Mouse (Mus musculus): Measurements from ENCODE around the gene Gm45062. TPM values are rescaled to one million over a fixed set of nuclear protein-coding genes. Genes with fewer than 3 reads are reported as not detected.

The Gm45062 gene
- polyA plus RNA-seq, 1 experiment from 2014 or later: 4.2 TPM

GRCm38 (mm10) chr6:8405844-8406243 lies 146.6 kb downstream of the Gm45062 start:
- Histone ChIP-seq H3K27ac (replicated peaks in 1 of 2; ENCODE audit: control insufficient read depth in 1 of 2, insufficient read depth in 1 of 2, low read depth in 2 of 2, low read length in 2 of 2) (no peak overlapping the region), H3K27me3 (ENCODE audit: control insufficient read depth, insufficient read depth, low read length) (no peaks in the 10 kb centered on the region), H3K4me3 (ENCODE audit: control insufficient read depth in 1 of 2, insufficient read depth in 1 of 2, low read depth in 1 of 2, low read length in 2 of 2) (no peak overlapping the region), H3K36me3 (ENCODE audit: control insufficient read depth, insufficient read depth, low read length) (0 out of 2 replicates have a peak, but pooled peaks cover 3% of the 10 kb centered on the region), H3K9me3 (ENCODE audit: control insufficient read depth, low read length) (no peaks in the 10 kb centered on the region), H3K9ac (ENCODE audit: low read length) (no peak overlapping the region), H3K4me2 (ENCODE audit: low read length) (no peak overlapping the region), H3K4me1 (ENCODE audit: control insufficient read depth in 2 of 2, insufficient read depth in 2 of 2, low read length in 2 of 2) (peaks cover 3 to 16% of the 10 kb centered on the region in 2 experiments)
- 89% methylated on average over 5 of the region's 5 CpGs for WGBS
- no peak for ATAC-seq (ENCODE audit: insufficient number of reproducible peaks, insufficient read depth, low FRiP score, low read depth)

- Histone ChIP-seq H3K27me3 (ENCODE audit: control insufficient read depth, insufficient read depth, low read length) (no peaks in the 10 kb centered on the region), H3K4me1 (ENCODE audit: control insufficient read depth in 2 of 2, insufficient read depth in 2 of 2, low read length in 2 of 2) (peaks cover 3 to 16% of the 10 kb centered on the region in 2 experiments), H3K27ac (replicated peaks in 1 of 2; ENCODE audit: control insufficient read depth in 1 of 2, insufficient read depth in 1 of 2, low read depth in 2 of 2, low read length in 2 of 2) (no peak overlapping the region), H3K9ac (ENCODE audit: low read length) (no peak overlapping the region), H3K4me3 (ENCODE audit: control insufficient read depth in 1 of 2, insufficient read depth in 1 of 2, low read depth in 1 of 2, low read length in 2 of 2) (no peak overlapping the region), H3K36me3 (ENCODE audit: control insufficient read depth, insufficient read depth, low read length) (no peaks in the 10 kb centered on the region), H3K9me3 (ENCODE audit: control insufficient read depth, low read length) (no peaks in the 10 kb centered on the region), H3K4me2 (ENCODE audit: low read length) (no peak overlapping the region)
- ATAC-seq (ENCODE audit: insufficient number of reproducible peaks, insufficient read depth, low FRiP score, low read depth): no peak
- WGBS: 67% methylated on average over 2 of the region's 2 CpGs
Observed at GRCm38 (mm10) chr6:8408332-8408731, 149.1 kb downstream of the Gm45062 start.

GRCm38 (mm10) chr6:8409865-8410264 lies 150.6 kb downstream of the Gm45062 start:
- Histone ChIP-seq H3K27me3 (ENCODE audit: control insufficient read depth, insufficient read depth, low read length) (no peaks in the 10 kb centered on the region), H3K27ac (replicated peaks in 1 of 2; ENCODE audit: control insufficient read depth in 1 of 2, insufficient read depth in 1 of 2, low read depth in 2 of 2, low read length in 2 of 2) (peak overlapping the region in 1 of 2 experiments; percentile 55; a peak in 1 of 4 replicates), H3K4me1 (ENCODE audit: control insufficient read depth in 2 of 2, insufficient read depth in 2 of 2, low read length in 2 of 2) (peaks cover 3 to 16% of the 10 kb centered on the region in 2 experiments), H3K4me3 (ENCODE audit: control insufficient read depth in 1 of 2, insufficient read depth in 1 of 2, low read depth in 1 of 2, low read length in 2 of 2) (no peak overlapping the region), H3K36me3 (ENCODE audit: control insufficient read depth, insufficient read depth, low read length) (no peaks in the 10 kb centered on the region), H3K4me2 (ENCODE audit: low read length) (peak overlapping the region; percentile 22), H3K9ac (ENCODE audit: low read length) (no peak overlapping the region), H3K9me3 (ENCODE audit: control insufficient read depth, low read length) (no peaks in the 10 kb centered on the region)
- WGBS: 26% methylated on average over 4 of the region's 4 CpGs
- peak; percentile 92 for ATAC-seq (ENCODE audit: insufficient number of reproducible peaks, insufficient read depth, low FRiP score, low read depth)

- Histone ChIP-seq H3K27ac (replicated peaks in 1 of 2; ENCODE audit: control insufficient read depth in 1 of 2, insufficient read depth in 1 of 2, low read depth in 2 of 2, low read length in 2 of 2) (no peak overlapping the region), H3K9ac (ENCODE audit: low read length) (no peak overlapping the region), H3K4me3 (ENCODE audit: control insufficient read depth in 1 of 2, insufficient read depth in 1 of 2, low read depth in 1 of 2, low read length in 2 of 2) (no peak overlapping the region), H3K4me1 (ENCODE audit: control insufficient read depth in 2 of 2, insufficient read depth in 2 of 2, low read length in 2 of 2) (peaks cover 3 to 16% of the 10 kb centered on the region in 2 experiments), H3K4me2 (ENCODE audit: low read length) (no peak overlapping the region), H3K27me3 (ENCODE audit: control insufficient read depth, insufficient read depth, low read length) (no peaks in the 10 kb centered on the region), H3K9me3 (ENCODE audit: control insufficient read depth, low read length) (no peaks in the 10 kb centered on the region), H3K36me3 (ENCODE audit: control insufficient read depth, insufficient read depth, low read length) (no peaks in the 10 kb centered on the region)
- ATAC-seq (ENCODE audit: insufficient number of reproducible peaks, insufficient read depth, low FRiP score, low read depth): no peak
- 78% methylated on average over 10 of the region's 10 CpGs for whole genome bisulfite sequencing
Observed at GRCm38 (mm10) chr6:8412845-8413598, 153.8 kb downstream of the Gm45062 start.

- Histone ChIP-seq H3K36me3 (ENCODE audit: control insufficient read depth, insufficient read depth, low read length) (no peaks in the 10 kb centered on the region), H3K9ac (ENCODE audit: low read length) (no peak overlapping the region), H3K4me2 (ENCODE audit: low read length) (no peak overlapping the region), H3K4me1 (ENCODE audit: control insufficient read depth in 2 of 2, insufficient read depth in 2 of 2, low read length in 2 of 2) (peaks cover 3 to 16% of the 10 kb centered on the region in 2 experiments), H3K27me3 (ENCODE audit: control insufficient read depth, insufficient read depth, low read length) (no peaks in the 10 kb centered on the region), H3K9me3 (ENCODE audit: control insufficient read depth, low read length) (no peaks in the 10 kb centered on the region), H3K4me3 (ENCODE audit: control insufficient read depth in 1 of 2, insufficient read depth in 1 of 2, low read depth in 1 of 2, low read length in 2 of 2) (no peak overlapping the region), H3K27ac (replicated peaks in 1 of 2; ENCODE audit: control insufficient read depth in 1 of 2, insufficient read depth in 1 of 2, low read depth in 2 of 2, low read length in 2 of 2) (no peak overlapping the region)
- no peak for ATAC-seq (ENCODE audit: insufficient number of reproducible peaks, insufficient read depth, low FRiP score, low read depth)
- 55% methylated on average over 9 of the region's 9 CpGs for WGBS
Observed at GRCm38 (mm10) chr6:8414020-8414419, 154.8 kb downstream of the Gm45062 start.

GRCm38 (mm10) chr6:8415823-8416222 lies 156.6 kb downstream of the Gm45062 start:
- Histone ChIP-seq H3K4me3 (ENCODE audit: control insufficient read depth in 1 of 2, insufficient read depth in 1 of 2, low read depth in 1 of 2, low read length in 2 of 2) (no peak overlapping the region), H3K9ac (ENCODE audit: low read length) (no peak overlapping the region), H3K9me3 (ENCODE audit: control insufficient read depth, low read length) (no peaks in the 10 kb centered on the region), H3K27ac (replicated peaks in 1 of 2; ENCODE audit: control insufficient read depth in 1 of 2, insufficient read depth in 1 of 2, low read depth in 2 of 2, low read length in 2 of 2) (no peak overlapping the region), H3K4me1 (ENCODE audit: control insufficient read depth in 2 of 2, insufficient read depth in 2 of 2, low read length in 2 of 2) (peaks cover 3 to 5% of the 10 kb centered on the region in 2 experiments; a peak in 3 of 4 replicates), H3K27me3 (ENCODE audit: control insufficient read depth, insufficient read depth, low read length) (no peaks in the 10 kb centered on the region), H3K4me2 (ENCODE audit: low read length) (no peak overlapping the region), H3K36me3 (ENCODE audit: control insufficient read depth, insufficient read depth, low read length) (no peaks in the 10 kb centered on the region)
- no peak for ATAC-seq (ENCODE audit: insufficient number of reproducible peaks, insufficient read depth, low FRiP score, low read depth)
- 94% methylated on average over 5 of the region's 5 CpGs for WGBS

GRCm38 (mm10) chr6:8416802-8417569 lies 157.7 kb downstream of the Gm45062 start:
- 83% methylated on average over 8 of the region's 8 CpGs for WGBS
- Histone ChIP-seq H3K4me3 (ENCODE audit: control insufficient read depth in 1 of 2, insufficient read depth in 1 of 2, low read depth in 1 of 2, low read length in 2 of 2) (no peak overlapping the region), H3K9me3 (ENCODE audit: control insufficient read depth, low read length) (no peaks in the 10 kb centered on the region), H3K4me2 (ENCODE audit: low read length) (no peak overlapping the region), H3K36me3 (ENCODE audit: control insufficient read depth, insufficient read depth, low read length) (no peaks in the 10 kb centered on the region), H3K27me3 (ENCODE audit: control insufficient read depth, insufficient read depth, low read length) (no peaks in the 10 kb centered on the region), H3K4me1 (ENCODE audit: control insufficient read depth in 2 of 2, insufficient read depth in 2 of 2, low read length in 2 of 2) (peaks cover 11 to 15% of the 10 kb centered on the region in 2 experiments), H3K9ac (ENCODE audit: low read length) (no peak overlapping the region), H3K27ac (replicated peaks in 1 of 2; ENCODE audit: control insufficient read depth in 1 of 2, insufficient read depth in 1 of 2, low read depth in 2 of 2, low read length in 2 of 2) (no peak overlapping the region)
- ATAC-seq (ENCODE audit: insufficient number of reproducible peaks, insufficient read depth, low FRiP score, low read depth): no peak
